Mouse (Mus musculus): ENCODE results near the gene Ifngr1. TPM values are rescaled to one million over a fixed set of nuclear protein-coding genes. Genes with fewer than 3 reads are reported as not detected.

Ifngr1 gene
- total and polyA plus RNA-seq, 2 experiments from 2014 or later: 14.8 to 22.4 TPM

DNA sequence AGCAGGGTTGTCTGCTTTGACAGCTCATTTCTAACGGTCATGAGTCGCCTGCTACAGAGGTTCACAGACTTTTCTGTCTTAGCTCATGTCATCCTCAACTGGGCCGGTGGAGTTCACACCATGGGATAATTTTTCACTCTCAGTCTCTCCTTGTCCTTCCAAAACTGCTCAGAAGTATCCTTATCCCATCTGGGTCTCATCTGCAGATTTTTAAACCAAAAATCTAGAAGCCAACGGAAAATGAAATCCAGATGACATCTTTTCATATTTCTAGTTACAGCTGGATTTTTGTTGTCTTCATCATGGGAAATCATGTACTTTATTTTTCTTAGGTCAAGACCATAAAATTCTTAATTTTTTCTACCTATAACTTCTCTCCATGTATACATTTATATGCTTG lies 34.1 kb upstream of the Ifngr1 start:
- ATAC-seq (ENCODE audit: low FRiP score) (no peak), DNase-seq (ENCODE audit: low spot score) (no peak)
- no peak overlapping the region for H3K9ac ChIP-seq (replicated peaks; ENCODE audit: low read length, poor library complexity, severe bottlenecking)
- 86% methylated on average over 4 of the region's 4 CpGs for WGBS
- H3K9me3 ChIP-seq (ENCODE audit: low read length): no peaks in the 10 kb centered on the region
- TF ChIP-seq CTCF (IDR thresholded peaks at IDR 0.05): no peak
- H3K36me3 ChIP-seq (ENCODE audit: insufficient read depth, low read length): no peaks in the 10 kb centered on the region
- no peaks in the 10 kb centered on the region for H3K4me1 ChIP-seq (ENCODE audit: insufficient read depth, low read length)
- no peak overlapping the region for H3K4me3 ChIP-seq (ENCODE audit: low read depth, low read length)
- H3K27ac ChIP-seq (ENCODE audit: low read depth, low read length): no peak overlapping the region
- H3K4me2 ChIP-seq (ENCODE audit: low read depth, low read length, poor library complexity, severe bottlenecking): no peak overlapping the region
- no peaks in the 10 kb centered on the region for H3K27me3 ChIP-seq (ENCODE audit: insufficient read depth, low read length)

- H3K4me3 ChIP-seq (ENCODE audit: low read depth, low read length): no peak overlapping the region
- H3K27ac ChIP-seq (ENCODE audit: low read depth, low read length): no peak overlapping the region
- ATAC-seq (ENCODE audit: low FRiP score): no peak
Measured at GRCm38 (mm10) chr10:19559565-19560165, 32.1 kb upstream of the Ifngr1 start.

GRCm38 (mm10) chr10:19562598-19562997 lies 29.2 kb upstream of the Ifngr1 start:
- H3K9me3 ChIP-seq (ENCODE audit: low read length): no peaks in the 10 kb centered on the region
- ATAC-seq (ENCODE audit: low FRiP score): no peak
- no peak overlapping the region for H3K4me3 ChIP-seq (ENCODE audit: low read depth, low read length)

More at GRCm38 (mm10) chr10:19559565-19560165, 32.1 kb upstream of the Ifngr1 start:
- no peaks in the 10 kb centered on the region for H3K9me3 ChIP-seq (ENCODE audit: low read length)
- H3K9ac ChIP-seq (replicated peaks; ENCODE audit: low read length, poor library complexity, severe bottlenecking): no peak overlapping the region
- no peaks in the 10 kb centered on the region for H3K4me1 ChIP-seq (ENCODE audit: insufficient read depth, low read length)
- H3K36me3 ChIP-seq (ENCODE audit: insufficient read depth, low read length): no peaks in the 10 kb centered on the region
- DNase-seq (ENCODE audit: low spot score): no peak
- WGBS: 77% methylated on average over 8 of the region's 8 CpGs
- TF ChIP-seq CTCF (IDR thresholded peaks at IDR 0.05): no peak
- no peaks in the 10 kb centered on the region for H3K27me3 ChIP-seq (ENCODE audit: insufficient read depth, low read length)
- H3K4me2 ChIP-seq (ENCODE audit: low read depth, low read length, poor library complexity, severe bottlenecking): no peak overlapping the region

GRCm38 (mm10) chr10:19563443-19563861 lies 28.3 kb upstream of the Ifngr1 start:
- ATAC-seq (ENCODE audit: low FRiP score): no peak
- no peak for TF ChIP-seq CTCF (IDR thresholded peaks at IDR 0.05)
- H3K4me3 ChIP-seq (ENCODE audit: low read depth, low read length): no peak overlapping the region
- WGBS: 79% methylated on average over 1 of the region's 1 CpGs
- no peak overlapping the region for H3K4me2 ChIP-seq (ENCODE audit: low read depth, low read length, poor library complexity, severe bottlenecking)
- no peak overlapping the region for H3K9ac ChIP-seq (replicated peaks; ENCODE audit: low read length, poor library complexity, severe bottlenecking)
- H3K27ac ChIP-seq (ENCODE audit: low read depth, low read length): no peak overlapping the region
- no peaks in the 10 kb centered on the region for H3K36me3 ChIP-seq (ENCODE audit: insufficient read depth, low read length)
- no peak for DNase-seq (ENCODE audit: low spot score)
- H3K27me3 ChIP-seq (ENCODE audit: insufficient read depth, low read length): no peaks in the 10 kb centered on the region
- no peaks in the 10 kb centered on the region for H3K9me3 ChIP-seq (ENCODE audit: low read length)
- no peaks in the 10 kb centered on the region for H3K4me1 ChIP-seq (ENCODE audit: insufficient read depth, low read length)

More at GRCm38 (mm10) chr10:19562598-19562997, 29.2 kb upstream of the Ifngr1 start:
- no peak for TF ChIP-seq CTCF (IDR thresholded peaks at IDR 0.05)
- H3K36me3 ChIP-seq (ENCODE audit: insufficient read depth, low read length): no peaks in the 10 kb centered on the region
- H3K9ac ChIP-seq (replicated peaks; ENCODE audit: low read length, poor library complexity, severe bottlenecking): no peak overlapping the region
- no peak overlapping the region for H3K4me2 ChIP-seq (ENCODE audit: low read depth, low read length, poor library complexity, severe bottlenecking)
- no peaks in the 10 kb centered on the region for H3K4me1 ChIP-seq (ENCODE audit: insufficient read depth, low read length)
- DNase-seq (ENCODE audit: low spot score): no peak
- H3K27ac ChIP-seq (ENCODE audit: low read depth, low read length): no peak overlapping the region
- H3K27me3 ChIP-seq (ENCODE audit: insufficient read depth, low read length): no peaks in the 10 kb centered on the region
- over 99% methylated on average over 3 of the region's 3 CpGs for WGBS

DNA sequence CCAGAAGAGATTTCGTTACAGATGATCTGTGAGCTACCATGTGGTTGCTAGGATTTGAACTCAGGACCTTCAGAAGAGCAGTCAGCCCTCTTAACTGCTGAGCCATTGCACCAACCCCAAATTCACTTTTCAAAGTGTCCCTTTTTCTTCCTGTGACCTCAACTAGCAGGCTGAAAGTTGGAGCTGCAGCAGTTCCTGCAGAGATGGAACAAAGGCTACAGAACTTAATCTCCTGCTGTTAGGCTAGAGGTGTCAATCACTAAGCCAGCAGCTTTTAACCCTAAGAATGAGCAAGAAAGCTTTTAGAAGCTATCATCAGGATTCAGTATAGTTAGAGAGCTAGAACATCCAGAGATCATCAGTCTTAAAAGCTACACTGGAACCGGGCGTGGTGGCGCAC lies 24.3 kb upstream of the Ifngr1 start:
- DNase-seq (ENCODE audit: low spot score): no peak
- no peaks in the 10 kb centered on the region for H3K27me3 ChIP-seq (ENCODE audit: insufficient read depth, low read length)
- H3K4me2 ChIP-seq (ENCODE audit: low read depth, low read length, poor library complexity, severe bottlenecking): no peak overlapping the region
- H3K4me1 ChIP-seq (ENCODE audit: insufficient read depth, low read length): no peaks in the 10 kb centered on the region
- no peaks in the 10 kb centered on the region for H3K9me3 ChIP-seq (ENCODE audit: low read length)
- 87% methylated on average over 4 of the region's 4 CpGs for WGBS
- no peak for TF ChIP-seq CTCF (IDR thresholded peaks at IDR 0.05)
- no peaks in the 10 kb centered on the region for H3K36me3 ChIP-seq (ENCODE audit: insufficient read depth, low read length)
- H3K4me3 ChIP-seq (ENCODE audit: low read depth, low read length): no peak overlapping the region
- ATAC-seq (ENCODE audit: low FRiP score): no peak
- H3K27ac ChIP-seq (ENCODE audit: low read depth, low read length): no peak overlapping the region
- H3K9ac ChIP-seq (replicated peaks; ENCODE audit: low read length, poor library complexity, severe bottlenecking): no peak overlapping the region

DNA sequence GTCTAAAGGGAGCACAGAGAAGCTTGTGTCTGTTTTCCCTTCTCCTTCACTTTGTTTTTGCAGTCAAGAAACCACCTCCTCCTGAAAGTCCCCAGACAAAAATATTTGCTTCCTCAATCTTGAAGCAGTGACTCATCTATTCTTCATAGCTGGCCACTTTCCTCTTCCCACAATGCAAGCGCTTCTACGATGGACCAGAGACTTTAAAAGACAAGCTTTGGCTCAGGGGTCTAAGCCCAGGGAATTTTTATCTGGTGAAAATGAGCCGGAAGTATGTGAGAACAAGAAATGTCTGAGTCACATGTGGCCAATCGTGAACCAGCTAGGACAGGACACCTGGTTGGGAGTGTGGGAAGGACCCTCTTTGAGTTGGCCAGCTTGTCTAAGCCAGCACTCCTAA lies 21.5 kb upstream of the Ifngr1 start:
- no peaks in the 10 kb centered on the region for H3K36me3 ChIP-seq (ENCODE audit: insufficient read depth, low read length)
- H3K27me3 ChIP-seq (ENCODE audit: insufficient read depth, low read length): no peaks in the 10 kb centered on the region
- H3K4me1 ChIP-seq (ENCODE audit: insufficient read depth, low read length): no peaks in the 10 kb centered on the region
- no peak overlapping the region for H3K27ac ChIP-seq (ENCODE audit: low read depth, low read length)
- no peak overlapping the region for H3K4me2 ChIP-seq (ENCODE audit: low read depth, low read length, poor library complexity, severe bottlenecking)
- H3K9ac ChIP-seq (replicated peaks; ENCODE audit: low read length, poor library complexity, severe bottlenecking): no peak overlapping the region
- WGBS: 85% methylated on average over 4 of the region's 4 CpGs
- no peak for DNase-seq (ENCODE audit: low spot score)
- no peak for ATAC-seq (ENCODE audit: low FRiP score)
- TF ChIP-seq CTCF (IDR thresholded peaks at IDR 0.05): no peak
- H3K9me3 ChIP-seq (ENCODE audit: low read length): no peaks in the 10 kb centered on the region
- no peak overlapping the region for H3K4me3 ChIP-seq (ENCODE audit: low read depth, low read length)
